Mouse (Mus musculus) erythroblast, embryonic 14.5 days (primary cell): ENCODE results near the gene Ppm1f.

Experiments used
- GATA1 ChIP-seq: IDR thresholded peaks from 2 replicates; pipeline ENCODE4 v1.6.1; 2012; ENCODE audit warnings: low read length, inconsistent platforms, mixed read lengths
- TAL1 ChIP-seq: IDR thresholded peaks from 3 replicates; pipeline ENCODE4 v1.6.1; 2012; ENCODE audit warnings: low read length, inconsistent platforms, mixed read lengths

DNA sequence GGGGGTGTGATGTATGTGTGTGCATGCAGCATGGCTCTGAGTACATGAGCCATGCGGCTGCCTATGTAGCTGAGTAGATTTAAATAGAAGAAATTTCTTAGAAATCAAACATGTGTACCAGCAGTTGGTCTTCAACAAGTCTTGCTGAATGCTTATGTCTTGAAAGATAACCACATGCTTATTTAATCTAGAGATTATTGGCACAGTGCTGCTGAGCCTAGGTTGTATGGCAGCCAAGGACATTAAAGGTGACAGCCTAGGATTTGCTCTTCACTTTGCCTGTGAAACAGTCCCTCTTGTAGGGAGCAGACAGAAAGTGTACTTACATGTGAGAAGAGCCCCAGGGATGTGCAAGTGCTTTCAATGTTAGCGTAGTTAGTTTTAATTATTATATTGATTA, 44.8 kb downstream of the Ppm1f start:
- TF ChIP-seq GATA1: no peak
- TF ChIP-seq TAL1: no peak
